Mouse (Mus musculus) ovary, postnatal 36 days (tissue): ENCODE measurements around the gene Ppp1r15a.
A peak's percentile ranks its signal among the peaks of the same experiment; 100 is the strongest.

Source experiments
- DNase-seq: peaks from one replicate; pipeline ENCODE4 v3.0.0; 2022; ENCODE audit warnings: low spot score, mixed read lengths

Ppp1r15a gene

DNA sequence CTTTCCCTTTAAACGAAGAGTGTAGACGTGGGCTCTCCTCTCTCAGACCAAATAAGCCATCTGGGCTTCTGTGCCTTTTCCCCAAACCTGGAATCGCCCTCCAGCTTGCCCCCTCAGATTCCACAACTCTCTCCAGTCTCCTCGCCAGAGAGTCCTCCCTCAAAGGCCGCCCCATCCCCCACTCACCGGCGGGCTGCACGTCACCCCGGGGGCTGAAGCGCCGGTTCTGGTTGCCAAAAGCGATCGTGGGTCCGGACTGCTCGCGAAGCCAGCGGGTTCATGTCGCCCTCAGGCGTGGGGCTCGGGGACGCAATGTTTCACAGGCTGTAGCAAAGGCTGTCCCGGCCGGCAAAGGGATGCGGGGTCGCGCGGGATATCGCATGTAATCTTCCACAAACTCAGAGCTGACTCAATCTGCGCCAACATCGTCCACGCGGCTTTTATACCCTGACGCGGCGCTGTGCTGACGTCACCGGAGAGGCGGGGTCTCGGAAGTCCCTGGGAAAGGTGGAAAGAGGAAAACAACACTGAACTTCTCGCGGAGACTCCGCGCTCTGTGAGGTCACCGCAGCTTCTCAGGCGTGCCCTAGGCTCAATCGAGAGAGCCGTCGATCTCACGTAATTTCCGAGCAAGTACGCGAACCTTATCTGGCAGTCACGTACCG is at the start of gene Ppp1r15a, which contains the start of gene Plekha4:
Gene Ppp1r15a (minus strand): TSS at position 460 of the 665 bp plus-strand sequence.
Gene Plekha4 (plus strand): TSS at position 522 of the 665 bp plus-strand sequence.
- DNase-seq, result peak; percentile 96

GRCm38 (mm10) chr7:45574472-45575379 is 48.7 kb upstream of the Ppp1r15a start:
- no peak for DNase-seq

GRCm38 (mm10) chr7:45573954-45574353 is 47.9 kb upstream of the Ppp1r15a start:
- DNase-seq, result no peak

DNA sequence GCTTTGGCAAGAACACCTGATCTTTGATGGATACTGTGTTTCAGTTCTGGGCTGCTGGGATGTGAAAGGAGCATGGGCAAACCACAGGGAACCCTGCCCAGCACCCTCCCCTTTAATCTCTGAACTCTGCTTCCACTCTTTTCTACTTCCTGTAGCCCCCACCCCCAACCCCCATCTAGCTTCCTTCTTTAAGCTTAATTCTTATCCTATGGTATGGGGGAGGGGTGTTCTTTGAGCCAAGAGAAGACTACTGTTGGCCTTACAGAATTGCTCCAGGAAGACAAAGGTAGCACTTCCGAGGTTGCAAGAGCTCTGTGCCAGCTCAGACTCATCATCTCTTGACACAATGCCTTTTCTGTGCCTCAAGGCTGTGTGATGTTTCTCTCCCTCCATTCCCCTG is 45.9 kb upstream of the Ppp1r15a start:
- no peak for DNase-seq

DNA sequence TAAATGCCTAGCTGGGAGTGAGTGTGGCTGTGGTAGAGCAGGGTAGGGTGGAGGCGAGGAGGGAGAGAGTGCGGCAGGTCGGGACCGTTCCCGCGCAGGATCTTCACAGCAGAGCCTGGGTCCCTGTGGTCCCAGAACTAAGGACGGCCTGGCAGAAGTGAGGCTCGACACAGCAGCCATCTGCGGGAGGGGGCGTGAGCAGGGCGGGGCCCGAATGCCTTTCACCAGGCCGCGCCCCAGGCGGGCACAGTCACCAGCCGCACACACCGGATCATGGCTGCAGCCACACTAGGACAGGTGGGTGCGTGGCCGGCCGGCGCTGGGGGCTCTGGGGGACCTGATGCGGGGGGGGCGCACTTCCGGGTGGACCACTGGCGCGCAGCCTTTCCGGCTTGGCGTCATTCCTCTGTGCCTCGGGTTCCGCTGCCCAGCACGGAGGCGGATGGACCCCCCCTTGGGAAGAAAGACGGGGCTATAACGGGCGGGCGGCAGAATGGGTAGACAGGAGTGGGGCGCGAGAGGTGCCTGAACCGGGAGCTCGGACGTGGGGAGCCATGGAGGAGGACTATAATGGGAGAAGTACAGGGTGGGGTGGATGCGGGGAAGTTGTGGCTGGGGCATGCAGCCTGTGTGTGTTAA is 44.2 kb upstream of the Ppp1r15a start, which contains the start of gene Bcat2:
Gene Bcat2 (plus strand): TSS at position 51 of the 639 bp plus-strand sequence.
- peak; percentile 82 for DNase-seq

GRCm38 (mm10) chr7:45568601-45569473 is 42.8 kb upstream of the Ppp1r15a start:
- DNase-seq, result no peak

DNA sequence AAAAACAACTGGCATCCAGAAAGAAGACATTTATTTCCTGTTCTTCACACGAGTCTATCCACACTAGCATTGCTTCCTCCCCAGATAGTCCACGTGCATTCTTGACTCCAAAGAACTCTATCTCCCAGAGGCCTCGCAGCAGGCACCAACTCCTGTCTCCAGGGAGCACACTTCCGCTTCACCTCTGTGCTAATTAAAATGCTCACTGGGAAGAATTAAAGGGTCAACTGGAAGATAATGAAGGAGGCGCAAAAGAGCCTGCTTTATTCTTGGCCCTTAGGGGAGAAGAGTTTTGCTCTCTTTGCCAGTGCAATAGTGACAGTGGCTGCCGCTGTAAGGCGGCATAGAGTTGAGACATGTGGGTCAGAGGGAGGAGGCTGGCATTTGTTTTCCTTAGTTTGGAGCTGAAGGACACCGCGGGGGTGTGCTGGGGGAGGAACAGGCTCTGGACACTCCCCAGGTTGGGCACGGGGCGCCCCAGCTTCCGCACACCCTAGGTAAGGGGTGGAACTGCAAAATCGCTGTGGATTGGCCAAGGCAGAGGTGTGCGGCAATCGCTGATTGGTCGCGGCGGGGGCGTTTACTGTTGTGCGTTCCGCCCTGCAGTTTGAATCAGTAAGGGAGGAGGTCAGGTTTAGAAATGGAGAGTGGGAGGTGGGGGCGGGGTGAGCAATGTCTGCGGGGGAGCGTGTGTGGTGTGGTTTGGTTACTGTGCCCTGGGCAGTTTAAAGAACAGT is 41.9 kb upstream of the Ppp1r15a start:
- DNase-seq, result peak; percentile 93

DNA sequence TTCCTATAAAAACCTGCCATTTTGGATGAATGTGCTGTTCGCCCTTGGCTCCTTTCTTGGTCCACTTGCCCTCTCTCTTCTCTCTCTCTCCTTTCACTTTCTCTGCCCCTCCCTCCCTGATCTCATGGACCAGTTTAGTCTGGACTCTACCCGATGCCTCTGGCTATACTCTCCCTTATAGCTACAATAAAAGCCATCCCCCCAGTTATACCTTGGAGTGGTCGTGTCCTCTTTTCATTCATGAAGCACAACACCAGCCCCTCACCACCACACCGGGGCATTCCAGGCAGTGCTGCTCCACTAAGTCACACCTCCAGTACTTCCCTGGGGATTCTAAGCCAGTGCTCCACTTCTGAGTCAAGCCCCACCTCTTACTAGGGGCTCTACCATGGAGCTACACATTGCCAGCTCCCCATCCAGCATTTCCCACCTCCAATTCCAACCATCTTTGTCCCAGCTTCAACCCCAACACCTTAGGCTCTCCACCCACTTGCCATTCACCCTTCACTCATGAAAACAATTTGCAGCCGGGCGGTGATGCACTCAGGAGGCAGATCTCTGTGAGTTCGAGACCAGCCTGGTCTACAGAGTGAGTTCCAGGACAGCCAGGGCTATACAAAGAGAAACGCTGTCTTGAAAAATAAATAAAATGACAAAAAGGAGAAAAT is 41.2 kb upstream of the Ppp1r15a start:
- no peak for DNase-seq

DNA sequence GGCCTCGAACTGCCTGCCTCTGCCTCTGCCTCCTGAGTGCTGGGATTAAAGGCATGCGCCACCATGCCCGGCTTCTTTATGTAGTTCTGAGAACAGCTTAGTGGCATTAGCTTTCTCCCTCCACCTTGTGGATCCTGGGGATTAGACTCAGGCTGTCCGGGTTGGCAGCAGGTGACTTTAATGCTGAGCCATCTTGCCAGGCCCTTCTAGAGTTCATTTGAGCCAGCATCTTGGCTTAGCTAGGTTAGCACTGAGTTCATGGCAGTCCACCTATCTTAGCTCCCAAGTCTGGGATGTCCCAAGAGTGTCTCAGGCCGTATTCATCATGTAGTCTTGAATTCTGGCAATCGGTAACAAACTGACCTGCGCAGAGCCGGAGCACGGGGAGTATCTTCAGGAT is 39.4 kb upstream of the Ppp1r15a start:
- DNase-seq, result no peak

- DNase-seq, result no peak
Observed at GRCm38 (mm10) chr7:45564811-45565210, 38.7 kb upstream of the Ppp1r15a start.

- no peak for DNase-seq
Observed at GRCm38 (mm10) chr7:45561624-45562520, 35.8 kb upstream of the Ppp1r15a start.

GRCm38 (mm10) chr7:45560843-45561623 is 35.0 kb upstream of the Ppp1r15a start:
- peak; percentile 74 for DNase-seq

GRCm38 (mm10) chr7:45560241-45560640 is 34.2 kb upstream of the Ppp1r15a start:
- no peak for DNase-seq

- DNase-seq, result no peak
Observed at GRCm38 (mm10) chr7:45558907-45559306, 32.8 kb upstream of the Ppp1r15a start.

- peak; percentile 82 for DNase-seq
Observed at GRCm38 (mm10) chr7:45555787-45556186, 29.7 kb upstream of the Ppp1r15a start.

DNA sequence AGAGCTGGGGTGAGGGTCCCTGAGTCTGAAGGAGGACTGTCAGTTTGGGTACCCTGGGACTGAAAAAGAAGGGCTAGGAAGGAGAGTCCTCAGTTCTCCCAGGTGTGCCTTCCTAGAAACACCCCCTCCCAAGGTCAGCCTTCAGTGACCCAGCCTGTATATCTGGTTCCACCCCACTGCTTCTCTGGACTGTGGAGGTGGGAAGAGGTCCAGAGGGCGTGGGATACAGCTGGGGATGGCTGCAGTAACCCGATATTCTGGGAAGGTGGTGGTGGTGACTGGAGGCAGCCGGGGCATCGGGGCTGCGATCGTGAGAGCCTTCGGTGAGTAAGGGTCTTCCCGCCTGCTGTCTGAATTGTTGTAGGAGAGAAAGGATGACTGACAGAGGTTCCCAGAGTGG is 28.7 kb upstream of the Ppp1r15a start, which contains the start of gene Hsd17b14:
Gene Hsd17b14 (plus strand): TSS at position 150 of the 400 bp plus-strand sequence.
- DNase-seq, result no peak

GRCm38 (mm10) chr7:45553990-45554389 is 27.9 kb upstream of the Ppp1r15a start:
- DNase-seq, result no peak

DNA sequence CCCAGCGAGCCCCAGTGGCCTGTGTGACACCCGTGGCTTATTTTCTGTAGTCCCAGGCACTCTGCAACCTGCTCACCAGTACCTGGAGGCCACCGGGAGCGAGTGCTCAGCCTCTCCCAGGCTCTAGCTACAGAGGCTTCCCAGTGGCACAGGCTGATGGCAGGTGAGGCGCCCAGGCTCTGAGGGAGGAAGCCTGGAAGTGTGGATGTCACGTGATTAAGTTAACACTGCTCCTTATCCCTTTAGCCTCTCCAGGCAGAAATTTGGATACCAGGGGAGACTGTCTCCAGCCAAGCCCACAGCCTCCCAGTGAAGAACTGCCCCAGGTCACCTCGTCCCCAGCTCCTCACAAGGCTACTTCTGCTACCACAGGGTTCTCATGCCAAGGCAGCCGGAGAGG is 27.5 kb upstream of the Ppp1r15a start:
- no peak for DNase-seq
